Mouse (Mus musculus) limb, embryonic 14.5 days (tissue): Measurements from ENCODE around the gene Eml3. TPM values are rescaled to one million over a fixed set of nuclear protein-coding genes. Genes with fewer than 3 reads are reported as not detected.

Experiments
- ATAC-seq: fragments of 200-750 bp; cut with Nextera tagmentation; 2 replicates; pipeline ENCODE4 v1.8.0; 2017; ENCODE audit warnings: low read depth, moderate number of reproducible peaks, moderate TSS enrichment; ENCODE audit not compliant: low FRiP score
- DNase-seq: peaks from one replicate; pipeline ENCODE4 v3.0.0-alpha.2; 2015; ENCODE audit warnings: low spot score
- H3K27ac ChIP-seq: fragments of 300-500 bp; sonication (generic); replicated peaks from 2 replicates; pipeline ENCODE4 v1.5.1; 2014; ENCODE audit warnings: low read depth, mild to moderate bottlenecking, low read length, moderate library complexity, mixed read lengths
- H3K27me3 ChIP-seq: fragments of 300-500 bp; sonication (generic); 2 replicates; pipeline ENCODE4 v1.6.1; 2014; ENCODE audit warnings: low read length, mixed read lengths; ENCODE audit not compliant: control insufficient read depth, insufficient read depth
- H3K36me3 ChIP-seq: fragments of 300-500 bp; sonication (generic); 2 replicates; pipeline ENCODE4 v1.6.1; 2014; ENCODE audit warnings: mild to moderate bottlenecking, low read length, moderate library complexity, mixed read lengths; ENCODE audit not compliant: control insufficient read depth, insufficient read depth
- H3K4me1 ChIP-seq: fragments of 300-500 bp; sonication (generic); 2 replicates; pipeline ENCODE4 v1.6.1; 2014; ENCODE audit warnings: antibody characterized with exemption, low read length, mixed read lengths; ENCODE audit not compliant: control insufficient read depth, insufficient read depth
- H3K4me2 ChIP-seq: fragments of 300-500 bp; sonication (generic); replicated peaks from 2 replicates; pipeline ENCODE4 v1.6.1; 2014; ENCODE audit warnings: low read depth, mild to moderate bottlenecking, low read length, moderate library complexity; ENCODE audit not compliant: severe bottlenecking
- H3K4me3 ChIP-seq: fragments of 300-500 bp; sonication (generic); replicated peaks from 2 replicates; pipeline ENCODE4 v1.5.1; 2014; ENCODE audit warnings: low read length
- H3K9ac ChIP-seq: fragments of 300-500 bp; sonication (generic); 2 replicates; pipeline ENCODE4 v1.6.1; 2014; ENCODE audit warnings: mild to moderate bottlenecking, low read depth, low read length, moderate library complexity; ENCODE audit not compliant: severe bottlenecking
- H3K9me3 ChIP-seq: fragments of 300-500 bp; sonication (generic); 2 replicates; pipeline ENCODE4 v1.6.1; 2016; ENCODE audit warnings: low read length; ENCODE audit not compliant: control insufficient read depth
- POLR2A ChIP-seq: fragments of 200-500 bp; IDR thresholded peaks from 2 replicates; pipeline ENCODE4 v1.8.0; 2012; ENCODE audit warnings: inconsistent platforms, mild to moderate bottlenecking, moderate library complexity, borderline replicate concordance; ENCODE audit not compliant: insufficient read depth, insufficient read length; ENCODE audit errors: extremely low read depth
- WGBS: fragments of 180-500 bp; shearing (Covaris S2); extraction: QIAGEN DNeasy Blood & Tissue Kit; methylation state at CpG from one replicate; pipeline ENCODE4 v1.1.7; 2014; 5-methylcytosine and 5-hydroxymethylcytosine counted together
- polyA plus RNA-seq, 2 experiments: library from polyadenylated mRNA; depleted of rRNA in 1 of 2; stranded (reverse) in 1 of 2; unstranded in 1 of 2; fragments of >200 nt; fragmentation: Nextera tagmentation in 1 of 2; extraction: Ambion mirVana in 1 of 2; gene quantifications; 2 replicates each; pipeline versions ENCODE4 v1.2.1 to v1.2.3; 2012 to 2014

Eml3 gene
- polyA plus RNA-seq, 2 experiments = 21.5 to 62.1 TPM

DNA sequence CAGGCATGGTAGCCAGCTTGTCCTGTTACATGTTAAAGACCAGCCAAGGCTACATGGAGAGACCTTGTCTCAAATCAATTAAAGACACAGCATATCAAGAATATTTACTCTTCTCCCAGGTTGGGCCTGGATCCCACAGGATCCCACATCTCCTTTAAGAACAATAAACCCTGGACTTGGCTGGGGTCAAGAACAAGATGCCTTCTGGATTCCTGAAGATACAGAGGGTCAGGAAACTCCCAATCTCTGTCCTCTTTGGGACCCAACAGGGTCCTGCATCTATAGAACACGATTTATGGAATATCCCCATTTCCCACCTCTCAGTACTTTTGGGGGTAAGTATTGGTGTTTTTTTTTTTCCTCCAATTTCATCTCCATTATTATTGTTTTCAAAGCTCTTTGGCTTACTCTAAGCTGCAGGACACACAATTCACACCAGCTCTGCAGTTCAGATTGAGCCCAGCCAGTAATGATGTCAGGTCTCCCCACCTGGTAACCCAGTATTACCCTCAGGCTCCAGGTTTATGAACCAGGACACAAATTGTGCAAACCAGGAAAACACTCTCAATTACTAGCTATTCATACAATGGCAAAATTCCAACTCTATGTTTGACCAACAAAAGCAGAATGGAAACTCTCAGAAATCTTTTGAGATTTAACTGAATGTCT is 42.3 kb upstream of the Eml3 start:
- TF ChIP-seq POLR2A = no peak
- Histone ChIP-seq H3K36me3 (peaks cover 16% of the 10 kb centered on the region), H3K27ac (peak overlapping the region; percentile 88), H3K4me3 (peak overlapping the region; percentile 77; the same call in 1 of the 2 replicates), H3K9me3 (no peaks in the 10 kb centered on the region), H3K27me3 (no peaks in the 10 kb centered on the region), H3K4me1 (peaks cover 10% of the 10 kb centered on the region; the same call in 1 of the 2 replicates), H3K4me2 (peak overlapping the region; percentile 84), H3K9ac (0 out of 2 replicates have a peak overlapping the region, but pooled peaks have one; percentile 86)
- DNase-seq (no peak), ATAC-seq (no peak)
- whole genome bisulfite sequencing = 42% methylated on average over 1 of the region's 1 CpGs

DNA sequence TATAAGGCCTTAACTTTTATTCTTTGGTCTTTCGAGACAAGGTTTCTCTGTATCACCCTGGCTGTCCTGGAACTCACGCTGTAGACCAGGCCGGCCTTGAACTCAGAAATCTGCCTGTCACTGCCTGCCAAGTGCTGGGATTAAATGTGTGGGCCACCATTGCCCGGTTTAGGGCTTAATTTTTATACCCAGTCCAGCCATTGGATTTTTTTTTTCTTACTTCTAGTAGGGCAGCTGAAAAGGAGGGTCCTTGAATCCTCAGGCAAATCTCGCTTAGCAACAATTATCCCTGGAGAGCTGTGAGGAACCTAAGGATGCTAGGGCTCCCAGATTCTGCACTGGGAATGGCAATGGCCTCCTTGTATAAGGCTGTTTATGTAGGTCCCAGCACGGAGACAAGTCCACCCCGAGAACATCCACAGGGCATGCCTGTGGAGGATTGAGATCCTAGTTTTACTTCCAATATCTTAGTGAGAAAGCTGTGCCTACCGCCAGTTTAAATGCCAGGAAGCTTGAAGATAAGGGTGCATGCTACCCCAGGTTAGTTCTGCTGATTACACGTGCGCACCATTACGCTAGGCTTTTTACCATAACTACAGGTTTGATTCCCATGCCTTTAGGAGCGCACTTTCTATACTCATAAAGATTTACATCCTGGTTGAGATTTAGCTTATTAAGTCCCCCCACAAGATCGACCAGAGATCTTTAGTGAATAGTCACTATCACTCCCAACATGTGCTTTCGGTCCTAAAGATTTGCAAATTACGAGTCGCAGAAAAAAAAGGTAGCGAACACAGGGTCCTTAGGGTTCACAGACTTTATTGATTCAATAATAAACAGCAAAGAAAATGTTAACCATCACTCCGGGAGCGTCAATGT is 41.5 kb upstream of the Eml3 start:
- Histone ChIP-seq H3K27ac (peak overlapping the region; percentile 88), H3K36me3 (peaks cover 16% of the 10 kb centered on the region), H3K4me3 (peak overlapping the region; percentile 77), H3K4me1 (peaks cover 10% of the 10 kb centered on the region; the same call in 1 of the 2 replicates), H3K9ac (peak overlapping the region; percentile 86), H3K4me2 (peak overlapping the region; percentile 84), H3K27me3 (no peaks in the 10 kb centered on the region), H3K9me3 (no peaks in the 10 kb centered on the region)
- WGBS = 13% methylated on average over 19 of the region's 19 CpGs
- DNase-seq (no peak), ATAC-seq (no peak)
- TF ChIP-seq POLR2A = no peak

GRCm38 (mm10) chr19:8888511-8889385 is 40.6 kb upstream of the Eml3 start, which contains the start of the genes 1810009A15Rik and Gm49416:
1810009A15Rik (plus strand) TSS chr19:8888853.
Gm49416 (plus strand) TSS chr19:8888926.
- TF ChIP-seq POLR2A = peak; percentile 79; the same call in 1 of the 2 replicates
- H3K4me2 ChIP-seq = peak within 1 kb of the TSS; percentile 84
- peak within 1 kb of the TSS; percentile 86 for H3K9ac ChIP-seq
- H3K27ac ChIP-seq = peak within 1 kb of the TSS; percentile 88
- H3K27me3 ChIP-seq = no peaks in the 10 kb centered on the region
- under 1% methylated on average over 58 of the region's 58 CpGs for WGBS
- H3K4me1 ChIP-seq = peaks cover 14% of the 10 kb centered on the region; the same call in 1 of the 2 replicates
- peak; percentile 95 for ATAC-seq
- H3K4me3 ChIP-seq = peak within 1 kb of the TSS; percentile 77
- peaks cover 16% of the 10 kb centered on the region for H3K36me3 ChIP-seq
- H3K9me3 ChIP-seq = no peaks in the 10 kb centered on the region
- peak; percentile 96 for DNase-seq

GRCm38 (mm10) chr19:8892829-8893766 is 36.3 kb upstream of the Eml3 start, which contains the start of gene Ints5:
Ints5 (plus strand) TSS chr19:8893005.
- TF ChIP-seq POLR2A = peak; percentile 67; the same call in 1 of the 2 replicates
- WGBS = 3% methylated on average over 54 of the region's 54 CpGs
- Histone ChIP-seq H3K9me3 (no peaks in the 10 kb centered on the region), H3K4me1 (peaks cover 15% of the 10 kb centered on the region), H3K27ac (peak within 1 kb of the TSS; percentile 78), H3K4me2 (peak within 1 kb of the TSS; percentile 71), H3K27me3 (no peaks in the 10 kb centered on the region), H3K9ac (peak within 1 kb of the TSS; percentile 84), H3K4me3 (peak within 1 kb of the TSS; percentile 80), H3K36me3 (peaks cover 43% of the 10 kb centered on the region)
- ATAC-seq (peak; percentile 53), DNase-seq (peak; percentile 91)
